Mouse (Mus musculus): ENCODE measurements around the gene Mad1l1. TPM values are rescaled to one million over a fixed set of nuclear protein-coding genes. Genes with fewer than 3 reads are reported as not detected.
"Not testable (repeated sequence)": the region's sequence is repeated elsewhere in the genome, so short reads cannot be mapped to it uniquely, and the experiment has no call there.

Mad1l1 gene
- 17.2 and 23.1 TPM in 2 replicates for total RNA-seq (2021)
- long read RNA-seq, transcript Mad1l1-201 (18 exons, 2,640 nt), result major isoform, 13 of 33 reads
- long read RNA-seq, partial matches to known transcripts, result 5 of 33 reads
- long read RNA-seq, other reads (novel, unspliced or antisense), result 15 of 33 reads

GRCm38 (mm10) chr5:140321042-140321755 lies at the start of gene Mad1l1, which contains the start of gene Nudt1:
Gene Mad1l1 (minus strand): TSS chr5:140321552.
Gene Nudt1 (plus strand): TSS chr5:140321656.
- peak; percentile 91 for DNase-seq

- DNase-seq, result no peak
Observed at GRCm38 (mm10) chr5:140370446-140371254, 49.3 kb upstream of the Mad1l1 start.

GRCm38 (mm10) chr5:140369466-140369865 lies 48.1 kb upstream of the Mad1l1 start:
- no peak for DNase-seq

- DNase-seq, result no peak
Observed at GRCm38 (mm10) chr5:140368926-140369325, 47.6 kb upstream of the Mad1l1 start.

- DNase-seq, result not testable (repeated sequence)
Observed at GRCm38 (mm10) chr5:140368126-140368525, 46.8 kb upstream of the Mad1l1 start.

GRCm38 (mm10) chr5:140364415-140364814 lies 43.1 kb upstream of the Mad1l1 start:
- no peak for DNase-seq

- DNase-seq, result no peak
Observed at GRCm38 (mm10) chr5:140359930-140360674, 38.8 kb upstream of the Mad1l1 start.

- no peak for DNase-seq
Observed at GRCm38 (mm10) chr5:140357466-140357865, 36.1 kb upstream of the Mad1l1 start.

- no peak for DNase-seq
Observed at GRCm38 (mm10) chr5:140355934-140356333, 34.6 kb upstream of the Mad1l1 start.

GRCm38 (mm10) chr5:140352352-140352751 lies 31.0 kb upstream of the Mad1l1 start:
- DNase-seq, result no peak

- DNase-seq, result no peak
Observed at GRCm38 (mm10) chr5:140350731-140351497, 29.6 kb upstream of the Mad1l1 start.

- DNase-seq, result no peak
Observed at GRCm38 (mm10) chr5:140349882-140350281, 28.5 kb upstream of the Mad1l1 start.

- DNase-seq, result no peak
Observed at GRCm38 (mm10) chr5:140346050-140346449, 24.7 kb upstream of the Mad1l1 start.

GRCm38 (mm10) chr5:140345244-140345643 lies 23.9 kb upstream of the Mad1l1 start:
- DNase-seq, result no peak

- DNase-seq, result no peak
Observed at GRCm38 (mm10) chr5:140342880-140343279, 21.5 kb upstream of the Mad1l1 start.

GRCm38 (mm10) chr5:140339836-140340235 lies 18.5 kb upstream of the Mad1l1 start:
- no peak for DNase-seq

GRCm38 (mm10) chr5:140338779-140339178 lies 17.4 kb upstream of the Mad1l1 start:
- no peak for DNase-seq

- DNase-seq, result no peak
Observed at GRCm38 (mm10) chr5:140336680-140337079, 15.3 kb upstream of the Mad1l1 start.

GRCm38 (mm10) chr5:140333631-140334030 lies 12.3 kb upstream of the Mad1l1 start:
- no peak for DNase-seq

GRCm38 (mm10) chr5:140332519-140332918 lies 11.2 kb upstream of the Mad1l1 start:
- no peak for DNase-seq
